Mouse (Mus musculus) E14TG2a.4 (cell line): ENCODE measurements around the gene Tbc1d1.

Source experiments
- CTCF ChIP-seq: conservative IDR thresholded peaks from 2 replicates; pipeline ENCODE4 v1.5.1; 2014; ENCODE audit warnings: low read length
- NANOG ChIP-seq: IDR thresholded peaks from 2 replicates; pipeline ENCODE4 v1.6.1; 2014; ENCODE audit warnings: borderline replicate concordance, low read length, mixed read lengths
- POU5F1 ChIP-seq: IDR thresholded peaks from 2 replicates; pipeline ENCODE4 v1.6.1; 2014; ENCODE audit warnings: low read length, borderline replicate concordance

GRCm38 (mm10) chr5:64392426-64393020 is 236.4 kb downstream of the Tbc1d1 start:
- TF ChIP-seq CTCF, result no peak
- no peak for TF ChIP-seq NANOG
- no peak for TF ChIP-seq POU5F1
